Comparison of ENCODE assay signal across 8 mouse cellular contexts in the genomic region with DNA sequence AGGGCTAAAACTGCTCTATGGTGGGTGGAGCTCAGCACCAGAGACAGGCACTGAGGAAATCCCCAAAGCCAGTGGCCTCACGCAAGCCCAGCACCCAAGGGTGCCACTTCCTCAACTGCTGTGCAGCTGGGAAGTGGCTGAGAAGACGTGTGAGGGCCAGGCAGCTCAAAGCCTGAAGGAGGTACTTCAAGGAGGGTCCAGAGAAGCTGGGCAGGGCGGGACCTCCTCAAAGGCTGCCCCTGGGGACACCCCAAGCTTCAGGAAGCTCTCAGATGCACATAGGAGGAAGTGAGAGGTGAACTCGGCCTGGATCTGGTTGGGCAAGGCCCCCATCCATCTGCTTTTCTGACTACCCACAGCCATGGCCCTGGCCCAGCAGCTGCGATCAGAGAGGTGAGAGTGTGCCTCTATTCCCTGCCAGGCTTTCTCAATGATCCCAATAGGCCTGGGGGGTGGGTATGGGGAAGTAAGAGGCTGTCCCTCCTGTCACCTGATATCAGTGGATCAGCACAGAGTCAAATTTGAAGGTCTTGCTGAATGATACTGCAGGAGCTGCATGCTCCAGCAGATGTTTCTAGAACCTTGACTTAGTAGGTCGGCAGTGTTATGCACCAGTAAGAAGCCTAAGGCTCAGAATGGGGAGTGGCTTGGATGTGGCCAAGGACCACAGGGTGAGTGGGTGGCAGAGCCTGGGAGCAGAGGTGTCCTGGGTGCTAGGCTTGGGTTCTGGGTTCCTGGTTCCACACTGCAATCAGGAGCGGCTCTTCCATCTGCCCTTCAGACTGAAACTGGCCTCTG. TPM values are rescaled to one million over a fixed set of nuclear protein-coding genes. Genes with fewer than 3 reads are reported as not detected.
A peak's percentile ranks its signal among the peaks of the same experiment; 100 is the strongest.
DNase-seq lines count a peak whose midpoint lies in the region; ATAC-seq lines count a peak whose summit lies in the region.

A gene (plus strand): TSS at position 107 of the 798 bp plus-strand sequence.

- no peaks in the 10 kb centered on the region for H3K9me3 ChIP-seq in midbrain, embryonic 11.5 days (ENCODE audit: control insufficient read depth, low read length)
- H3K9me3 ChIP-seq in hindbrain, embryonic 14.5 days (ENCODE audit: control insufficient read depth, low read length) = no peaks in the 10 kb centered on the region

- peak; percentile 85 for ATAC-seq in CD4-positive, CD25-positive, alpha-beta regulatory T cell, adult 4 months
- ATAC-seq in cerebellum, adult (ENCODE audit: insufficient number of reproducible peaks, low FRiP score, low TSS enrichment) = no peak
- ATAC-seq in midbrain, embryonic 11.5 days (ENCODE audit: low FRiP score) = no peak
- ATAC-seq in hindbrain, embryonic 14.5 days (ENCODE audit: low FRiP score) = no peak

- no peak within 1 kb of the TSS for H3K4me2 ChIP-seq in midbrain, embryonic 11.5 days
- H3K4me2 ChIP-seq in hindbrain, embryonic 14.5 days (replicated peaks) = no peak within 1 kb of the TSS

- no peak within 1 kb of the TSS for H3K9ac ChIP-seq in midbrain, embryonic 11.5 days (ENCODE audit: low read length)
- H3K9ac ChIP-seq in hindbrain, embryonic 14.5 days = no peak within 1 kb of the TSS

- 54% methylated on average over 7 of the region's 7 CpGs for WGBS in large intestine, adult 2 months
- 70% methylated on average over 7 of the region's 7 CpGs for WGBS in midbrain, embryonic 11.5 days
- 83% methylated on average over 7 of the region's 7 CpGs for WGBS in hindbrain, embryonic 14.5 days

- H3K4me1 ChIP-seq in midbrain, embryonic 11.5 days (ENCODE audit: control insufficient read depth, insufficient read depth, low read length) = no peaks in the 10 kb centered on the region
- H3K4me1 ChIP-seq in hindbrain, embryonic 14.5 days (replicated peaks; ENCODE audit: control insufficient read depth, insufficient read depth, low read length) = no peaks in the 10 kb centered on the region

- no peaks in the 10 kb centered on the region for H3K27me3 ChIP-seq in midbrain, embryonic 11.5 days (ENCODE audit: control insufficient read depth, insufficient read depth, low read length)
- 0 out of 2 replicates have a peak, but pooled peaks cover 3% of the 10 kb centered on the region for H3K27me3 ChIP-seq in hindbrain, embryonic 14.5 days (ENCODE audit: control insufficient read depth, insufficient read depth, low read length)

- peak; percentile 48 for DNase-seq in brain, adult 2 months (ENCODE audit: low read depth, low spot score)
- no peak for DNase-seq in large intestine, adult 2 months (ENCODE audit: low read depth, low spot score)
- DNase-seq in naive thymus-derived CD4-positive, alpha-beta T cell, adult 2 months (ENCODE audit: low read depth) = peak; percentile 70
- DNase-seq in layer of hippocampus, postnatal 10 days (ENCODE audit: low spot score in 2 of 2) = no peak
- DNase-seq in midbrain, embryonic 11.5 days (ENCODE audit: low spot score, missing footprints) = no peak
- no peak for DNase-seq in hindbrain, embryonic 14.5 days (ENCODE audit: low spot score)

- no peak within 1 kb of the TSS for H3K4me3 ChIP-seq in midbrain, embryonic 11.5 days (ENCODE audit: low read depth, low read length)
- H3K4me3 ChIP-seq in hindbrain, embryonic 14.5 days (replicated peaks; ENCODE audit: low read length) = no peak within 1 kb of the TSS

- H3K27ac ChIP-seq in midbrain, embryonic 11.5 days (ENCODE audit: low read depth, low read length) = no peak within 1 kb of the TSS
- no peak within 1 kb of the TSS for H3K27ac ChIP-seq in hindbrain, embryonic 14.5 days

- no peaks in the 10 kb centered on the region for H3K36me3 ChIP-seq in midbrain, embryonic 11.5 days (ENCODE audit: control insufficient read depth, insufficient read depth, low read length)
- no peaks in the 10 kb centered on the region for H3K36me3 ChIP-seq in hindbrain, embryonic 14.5 days (replicated peaks; ENCODE audit: control insufficient read depth, insufficient read depth)

RNA-seq across cellular contexts. Expression of the gene that starts here (rescaled TPM):
- polyA plus RNA-seq in CD4-positive, CD25-positive, alpha-beta regulatory T cell, adult 4 months (2017; shearing (Covaris generic)) = 100 to 1,000 TPM; 175 to 188 TPM
- polyA plus RNA-seq in large intestine, adult 2 months (2012; rRNA removed) = 20.4 and 22.8 TPM in 2 replicates
- total RNA-seq in layer of hippocampus, postnatal 10 days (2021) = 1 to 10 TPM in 1 of 2 experiments, under 1 TPM in 1; 0.41 to 1.0 TPM
- 6.9 and 7.9 TPM in 2 replicates for polyA plus RNA-seq in midbrain, embryonic 11.5 days (2014; fragmentation: Nextera tagmentation; extraction: Ambion mirVana)
- polyA plus RNA-seq in hindbrain, embryonic 14.5 days (2014; fragmentation: Nextera tagmentation; extraction: Ambion mirVana) = 1.5 and 2.7 TPM in 2 replicates

Comparison
In these comparisons a context has a peak if more than half of its experiments do, and no peak if none do; other contexts are left out.
1. DNase-seq: peak in brain, adult 2 months (single experiment) and naive thymus-derived CD4-positive, alpha-beta T cell, adult 2 months (single experiment); none in large intestine, adult 2 months (single experiment), layer of hippocampus, postnatal 10 days (0 of 2), midbrain, embryonic 11.5 days (single experiment) and hindbrain, embryonic 14.5 days (single experiment).